Mouse (Mus musculus) splenic B cell, adult 2 months (primary cell): ENCODE measurements around the gene Map3k20.

ENCODE experiments used
- DNase-seq: peaks from one replicate; pipeline ENCODE4 v3.0.0-alpha.2; 2011; ENCODE audit warnings: low read depth, low spot score
- H3K27me3 ChIP-seq: 2 replicates; pipeline ENCODE4 v1.6.1; 2012; ENCODE audit warnings: mild to moderate bottlenecking, low read length, moderate library complexity, mixed read lengths; ENCODE audit not compliant: control insufficient read depth, poor library complexity, insufficient read depth, severe bottlenecking
- H3K36me3 ChIP-seq: 2 replicates; pipeline ENCODE4 v1.6.1; 2012; ENCODE audit warnings: mild to moderate bottlenecking, low read length, moderate library complexity, mixed read lengths; ENCODE audit not compliant: control insufficient read depth, poor library complexity, insufficient read depth, severe bottlenecking

Gene Map3k20

DNA sequence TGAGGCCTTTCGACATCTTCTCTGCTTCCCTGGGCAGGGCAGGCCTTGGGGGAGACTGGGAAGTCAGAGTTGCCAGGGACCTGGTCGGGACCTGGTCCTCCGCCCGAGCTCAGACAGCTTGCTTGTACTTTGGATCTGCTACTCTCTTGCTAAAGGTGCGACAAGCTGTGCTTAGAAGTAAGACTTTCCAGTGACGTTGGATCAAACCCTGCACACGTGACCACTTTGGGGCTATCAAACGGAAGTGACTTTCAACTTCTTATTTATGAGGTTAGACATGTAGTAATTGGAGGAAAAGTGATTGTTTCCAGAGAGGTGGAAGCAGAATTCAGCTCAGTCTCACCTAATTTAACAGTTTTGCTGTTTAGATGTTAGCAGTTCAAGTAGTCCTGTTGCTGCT, 7.1 kb downstream of the Map3k20 start:
- no peaks in the 10 kb centered on the region for H3K36me3 ChIP-seq

GRCm38 (mm10) chr2:72294994-72295393, 9.6 kb downstream of the Map3k20 start:
- no peak for DNase-seq
- H3K27me3 ChIP-seq = no peaks in the 10 kb centered on the region
- H3K36me3 ChIP-seq = no peaks in the 10 kb centered on the region

More for the DNA sequence above, 7.1 kb downstream of the Map3k20 start:
- no peak for DNase-seq
- no peaks in the 10 kb centered on the region for H3K27me3 ChIP-seq

- Histone ChIP-seq H3K36me3 (no peaks in the 10 kb centered on the region), H3K27me3 (no peaks in the 10 kb centered on the region)
- DNase-seq = no peak
Measured at GRCm38 (mm10) chr2:72296984-72297715, 11.7 kb downstream of the Map3k20 start.

DNA sequence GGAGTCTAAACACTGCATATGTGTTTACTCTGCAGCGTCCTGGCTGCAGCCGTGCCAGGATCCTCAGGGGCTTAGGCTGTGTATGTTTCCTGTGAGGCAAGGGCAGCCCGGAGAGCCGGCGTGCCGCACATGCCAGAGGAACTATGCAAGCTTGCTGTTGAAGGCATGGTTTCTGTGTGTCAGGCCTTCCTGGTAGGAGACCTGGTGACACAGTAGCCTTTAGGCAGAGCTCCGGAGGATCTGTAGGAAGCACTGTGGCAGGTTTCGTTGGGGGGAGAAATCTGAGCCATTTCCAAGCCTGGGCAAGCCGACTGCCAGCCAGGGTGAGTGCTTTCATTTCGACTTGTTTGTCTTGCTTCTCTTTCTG, 12.3 kb downstream of the Map3k20 start:
- no peaks in the 10 kb centered on the region for H3K27me3 ChIP-seq
- H3K36me3 ChIP-seq = no peaks in the 10 kb centered on the region
- no peak for DNase-seq

GRCm38 (mm10) chr2:72298406-72298805, 13.0 kb downstream of the Map3k20 start:
- Histone ChIP-seq H3K27me3 (no peaks in the 10 kb centered on the region), H3K36me3 (no peaks in the 10 kb centered on the region)
- DNase-seq = peak; percentile 49

DNA sequence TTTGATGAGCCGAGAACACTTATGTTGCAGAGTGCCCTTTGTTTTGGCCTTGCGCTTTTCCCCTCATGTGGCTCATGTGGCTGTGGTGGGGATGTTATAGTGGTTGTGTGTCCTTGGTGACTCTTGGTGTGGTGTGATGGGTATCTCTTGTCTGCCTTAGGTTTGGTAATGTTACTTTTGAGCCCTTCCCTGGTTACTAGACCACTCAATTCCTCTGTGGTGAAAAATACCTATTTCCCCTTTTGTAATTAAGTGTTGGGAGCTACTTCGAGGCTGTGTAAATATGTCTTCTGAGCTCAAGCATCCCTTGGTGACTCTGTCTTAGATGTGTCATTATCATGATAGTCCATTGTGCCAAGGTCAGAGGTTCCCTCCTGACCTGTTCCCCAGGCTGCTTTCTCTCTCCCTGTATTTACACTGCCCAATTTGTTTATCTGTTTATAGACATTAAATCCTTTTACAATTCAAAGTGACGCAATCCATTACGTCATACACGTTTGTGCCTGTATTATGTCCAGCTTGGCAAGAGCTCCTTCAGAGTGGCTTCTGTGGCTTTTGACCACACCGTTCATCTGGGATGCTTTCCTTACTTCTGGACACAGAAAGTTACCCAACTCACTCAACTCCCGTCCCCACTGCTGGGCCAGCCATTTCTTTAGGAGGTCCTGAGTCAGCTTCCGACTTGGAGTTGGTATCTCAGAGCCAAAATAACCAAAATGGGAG, 15.9 kb downstream of the Map3k20 start:
- H3K27me3 ChIP-seq = no peaks in the 10 kb centered on the region
- no peak for DNase-seq
- H3K36me3 ChIP-seq = no peaks in the 10 kb centered on the region

- no peak for DNase-seq
- H3K27me3 ChIP-seq = no peaks in the 10 kb centered on the region
- no peaks in the 10 kb centered on the region for H3K36me3 ChIP-seq
Measured at GRCm38 (mm10) chr2:72305738-72306137, 20.3 kb downstream of the Map3k20 start.

DNA sequence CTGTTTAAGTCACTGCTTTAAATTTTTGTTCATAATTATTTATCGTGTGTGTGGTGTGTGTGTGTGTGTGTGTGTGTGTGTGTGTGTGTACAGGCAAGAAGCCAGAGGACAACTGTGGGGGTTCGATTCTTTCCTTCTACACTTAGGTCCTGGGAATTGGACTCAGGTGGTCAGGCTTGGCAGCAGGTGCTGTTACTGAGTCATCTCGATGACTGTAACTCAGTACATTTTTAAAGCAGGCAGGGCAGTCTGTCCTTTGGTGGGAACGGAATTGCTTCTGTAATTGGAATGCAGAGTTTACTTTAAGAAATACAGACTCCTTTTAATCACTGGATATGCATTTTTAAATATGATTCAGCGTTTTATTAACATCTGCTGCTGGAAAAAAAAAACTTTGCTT, 22.9 kb downstream of the Map3k20 start:
- H3K36me3 ChIP-seq = no peaks in the 10 kb centered on the region
- no peaks in the 10 kb centered on the region for H3K27me3 ChIP-seq
- no peak for DNase-seq

- no peak for DNase-seq
- H3K36me3 ChIP-seq = no peaks in the 10 kb centered on the region
- H3K27me3 ChIP-seq = no peaks in the 10 kb centered on the region
Measured at GRCm38 (mm10) chr2:72308981-72309380, 23.5 kb downstream of the Map3k20 start.

GRCm38 (mm10) chr2:72311486-72311885, 26.0 kb downstream of the Map3k20 start:
- no peaks in the 10 kb centered on the region for H3K36me3 ChIP-seq
- no peaks in the 10 kb centered on the region for H3K27me3 ChIP-seq
- no peak for DNase-seq

GRCm38 (mm10) chr2:72313312-72313711, 27.9 kb downstream of the Map3k20 start:
- Histone ChIP-seq H3K36me3 (no peaks in the 10 kb centered on the region), H3K27me3 (no peaks in the 10 kb centered on the region)
- DNase-seq = no peak

- Histone ChIP-seq H3K36me3 (no peaks in the 10 kb centered on the region), H3K27me3 (no peaks in the 10 kb centered on the region)
- no peak for DNase-seq
Measured at GRCm38 (mm10) chr2:72318421-72318820, 33.0 kb downstream of the Map3k20 start.

DNA sequence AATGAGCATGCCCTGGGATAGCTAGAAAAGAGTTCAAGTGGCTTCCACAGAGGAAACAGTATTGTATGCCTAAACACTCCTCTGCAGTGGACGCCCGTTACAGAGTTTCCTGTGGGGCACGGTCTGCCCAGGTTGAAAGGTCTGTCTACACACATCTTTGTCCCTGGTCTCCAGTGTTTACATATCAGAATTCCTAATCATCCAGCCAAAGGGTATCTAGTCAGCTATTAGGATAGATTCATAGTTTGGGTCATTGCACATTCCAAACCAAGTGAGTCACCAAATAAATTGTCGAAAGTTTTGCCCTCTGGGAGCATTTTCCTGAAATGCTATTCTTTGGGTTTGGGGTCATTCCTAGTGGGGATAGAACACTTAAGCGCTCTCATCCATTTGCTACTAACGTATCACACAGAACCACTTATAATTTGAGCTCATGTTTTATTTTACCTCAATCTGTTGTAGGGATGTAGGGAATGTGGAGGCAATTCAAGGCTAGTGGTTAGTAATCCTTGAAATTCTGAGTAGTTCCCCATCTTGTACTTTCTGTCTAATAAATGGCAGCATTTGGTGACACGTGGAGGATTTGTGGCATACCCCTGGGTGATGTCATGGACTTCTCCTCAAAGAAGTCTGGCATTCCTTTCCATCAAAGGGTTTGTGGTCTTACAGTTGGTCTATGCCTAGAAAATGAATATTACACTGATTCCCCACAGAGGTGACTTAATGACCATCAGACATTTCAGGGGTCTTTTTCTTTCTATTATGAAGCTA, 33.8 kb downstream of the Map3k20 start:
- Histone ChIP-seq H3K36me3 (no peaks in the 10 kb centered on the region), H3K27me3 (no peaks in the 10 kb centered on the region)
- DNase-seq = no peak

- DNase-seq = no peak
- Histone ChIP-seq H3K36me3 (no peaks in the 10 kb centered on the region), H3K27me3 (no peaks in the 10 kb centered on the region)
Measured at GRCm38 (mm10) chr2:72320661-72321060, 35.2 kb downstream of the Map3k20 start.

- H3K36me3 ChIP-seq = no peaks in the 10 kb centered on the region
- H3K27me3 ChIP-seq = no peaks in the 10 kb centered on the region
- no peak for DNase-seq
Measured at GRCm38 (mm10) chr2:72321591-72321990, 36.2 kb downstream of the Map3k20 start.
